ENCODE assay signal across 21 mouse cellular contexts in genomic region chr2:6925505-6925904, GRCm38 (mm10).
DNase-seq lines count a peak whose midpoint lies in the region; ATAC-seq and TF ChIP-seq lines count a peak whose summit lies in the region.
"Had no signal": no experiment of that assay in that cellular context is flagged by ENCODE, and none has a peak within 500 bp of the region (broad histone marks: within the 10 kb centered on the region; RNA-seq: fewer than 3 reads in every experiment).

No protein-coding gene starts in this region.

- H3K9ac ChIP-seq in forebrain, embryonic 12.5 days, result no peak overlapping the region
- H3K9ac ChIP-seq in forebrain, embryonic 11.5 days (ENCODE audit: low read length), result no peak overlapping the region
- H3K9ac ChIP-seq in midbrain, embryonic 13.5 days (replicated peaks), result no peak overlapping the region
- no peak overlapping the region for H3K9ac ChIP-seq in midbrain, embryonic 15.5 days
- H3K9ac ChIP-seq: embryonic facial prominence, embryonic 12.5 days; heart, embryonic 13.5 days had no signal

- H3K9me3 ChIP-seq in forebrain, embryonic 12.5 days, result no peaks in the 10 kb centered on the region
- H3K9me3 ChIP-seq in forebrain, embryonic 11.5 days (ENCODE audit: control insufficient read depth, low read length), result no peaks in the 10 kb centered on the region
- no peaks in the 10 kb centered on the region for H3K9me3 ChIP-seq in midbrain, embryonic 13.5 days
- H3K9me3 ChIP-seq in midbrain, embryonic 15.5 days, result no peaks in the 10 kb centered on the region
- H3K9me3 ChIP-seq: embryonic facial prominence, embryonic 12.5 days; G1E; heart, embryonic 13.5 days had no signal

- no peaks in the 10 kb centered on the region for H3K36me3 ChIP-seq in forebrain, embryonic 12.5 days (replicated peaks)
- H3K36me3 ChIP-seq in forebrain, embryonic 11.5 days (ENCODE audit: control insufficient read depth, insufficient read depth, low read length), result no peaks in the 10 kb centered on the region
- no peaks in the 10 kb centered on the region for H3K36me3 ChIP-seq in midbrain, embryonic 13.5 days
- H3K36me3 ChIP-seq in midbrain, embryonic 15.5 days (replicated peaks), result no peaks in the 10 kb centered on the region
- H3K36me3 ChIP-seq: embryonic facial prominence, embryonic 12.5 days; G1E; heart, embryonic 13.5 days had no signal

- peaks cover 3% of the 10 kb centered on the region for H3K4me1 ChIP-seq in forebrain, embryonic 12.5 days
- no peaks in the 10 kb centered on the region; the same call in 1 of the 2 replicates for H3K4me1 ChIP-seq in forebrain, embryonic 11.5 days (replicated peaks; ENCODE audit: control insufficient read depth, insufficient read depth, low read length)
- peaks cover 3% of the 10 kb centered on the region; the same call in 1 of the 2 replicates for H3K4me1 ChIP-seq in midbrain, embryonic 13.5 days (replicated peaks)
- H3K4me1 ChIP-seq in midbrain, embryonic 15.5 days, result no peaks in the 10 kb centered on the region
- H3K4me1 ChIP-seq: embryonic facial prominence, embryonic 12.5 days had no signal

- no peak for DNase-seq in forebrain, embryonic 11.5 days (ENCODE audit: low spot score)
- DNase-seq in layer of hippocampus, adult 2 months (ENCODE audit: low spot score in 2 of 2), result no peak
- DNase-seq in layer of hippocampus, postnatal 36 days, result no peak
- DNase-seq in urinary bladder, postnatal 25 days (ENCODE audit: low spot score), result no peak
- DNase-seq: adrenal gland, adult 8-10 months; adrenal gland, postnatal 36 days; B cell, adult 2 months; cerebellum, adult 11 months; cerebellum, adult 8-10 months; cerebellum, postnatal 25 days; gastrocnemius, postnatal 36 days; heart, adult 11 months; heart, postnatal 36 days had no signal

- WGBS in forebrain, embryonic 12.5 days, result 26% methylated on average over 5 of the region's 5 CpGs
- WGBS in forebrain, embryonic 11.5 days, result 38% methylated on average over 5 of the region's 5 CpGs
- 27% methylated on average over 5 of the region's 5 CpGs for WGBS in midbrain, embryonic 13.5 days
- 35% methylated on average over 5 of the region's 5 CpGs for WGBS in midbrain, embryonic 15.5 days

- no peak overlapping the region for H3K27ac ChIP-seq in forebrain, embryonic 12.5 days
- H3K27ac ChIP-seq in forebrain, embryonic 11.5 days (ENCODE audit: low read depth, low read length), result no peak overlapping the region
- peak overlapping the region; percentile 37 for H3K27ac ChIP-seq in layer of hippocampus, adult 2 months
- no peak overlapping the region for H3K27ac ChIP-seq in midbrain, embryonic 13.5 days
- no peak overlapping the region for H3K27ac ChIP-seq in midbrain, embryonic 15.5 days
- H3K27ac ChIP-seq: embryonic facial prominence, embryonic 12.5 days; heart, embryonic 13.5 days; hindbrain, postnatal 0 days had no signal

- H3K27me3 ChIP-seq in forebrain, embryonic 12.5 days, result 0 out of 2 replicates have a peak, but pooled peaks cover 4% of the 10 kb centered on the region
- H3K27me3 ChIP-seq in forebrain, embryonic 11.5 days (ENCODE audit: control insufficient read depth, insufficient read depth, low read length), result no peaks in the 10 kb centered on the region
- H3K27me3 ChIP-seq in midbrain, embryonic 13.5 days, result no peaks in the 10 kb centered on the region
- H3K27me3 ChIP-seq in midbrain, embryonic 15.5 days (replicated peaks), result no peaks in the 10 kb centered on the region
- H3K27me3 ChIP-seq: embryonic facial prominence, embryonic 12.5 days; heart, embryonic 13.5 days had no signal

- no peak overlapping the region for H3K4me2 ChIP-seq in forebrain, embryonic 12.5 days
- no peak overlapping the region for H3K4me2 ChIP-seq in forebrain, embryonic 11.5 days (ENCODE audit: low read depth, low read length, severe bottlenecking)
- no peak overlapping the region for H3K4me2 ChIP-seq in midbrain, embryonic 13.5 days (replicated peaks)
- H3K4me2 ChIP-seq in midbrain, embryonic 15.5 days, result no peak overlapping the region
- H3K4me2 ChIP-seq: embryonic facial prominence, embryonic 12.5 days; heart, embryonic 13.5 days had no signal

- ATAC-seq in forebrain, embryonic 12.5 days (ENCODE audit: low FRiP score), result peak; percentile 39; the same call in 1 of the 2 replicates
- no peak; the same call in 1 of the 2 replicates for ATAC-seq in forebrain, embryonic 11.5 days (replicated peaks; ENCODE audit: low FRiP score)
- peak; percentile 78 for ATAC-seq in midbrain, embryonic 13.5 days
- ATAC-seq in midbrain, embryonic 15.5 days (replicated peaks), result no peak; the same call in 1 of the 2 replicates
- ATAC-seq: CD4-positive, CD25-positive, alpha-beta regulatory T cell, adult 4 months; hindbrain, postnatal 0 days had no signal

- H3K4me3 ChIP-seq in forebrain, embryonic 12.5 days (replicated peaks), result no peak overlapping the region
- H3K4me3 ChIP-seq in forebrain, embryonic 11.5 days (ENCODE audit: low read depth, low read length), result no peak overlapping the region
- no peak overlapping the region for H3K4me3 ChIP-seq in layer of hippocampus, adult 2 months
- H3K4me3 ChIP-seq in midbrain, embryonic 13.5 days (replicated peaks), result no peak overlapping the region
- no peak overlapping the region for H3K4me3 ChIP-seq in midbrain, embryonic 15.5 days
- H3K4me3 ChIP-seq: embryonic facial prominence, embryonic 12.5 days; heart, embryonic 13.5 days had no signal

- TF ChIP-seq CTCF in layer of hippocampus, adult 2 months (conservative IDR thresholded peaks at IDR 0.05), result no peak

Comparison
In these comparisons a context has a peak if more than half of its experiments do, and no peak if none do; other contexts are left out.
1. ATAC-seq: peak in forebrain, embryonic 12.5 days (single experiment) and midbrain, embryonic 13.5 days (single experiment); none in forebrain, embryonic 11.5 days (single experiment) and midbrain, embryonic 15.5 days (single experiment).